Comparison of ENCODE assay signal across 8 mouse cellular contexts in genomic region chr5:115490638-115491000, GRCm38 (mm10). TPM values are rescaled to one million over a fixed set of nuclear protein-coding genes. Genes with fewer than 3 reads are reported as not detected.
DNase-seq lines count a peak whose midpoint lies in the region; ATAC-seq lines count a peak whose summit lies in the region.

No protein-coding gene starts in this region.

- no peaks in the 10 kb centered on the region for H3K36me3 ChIP-seq in heart, embryonic 16.5 days (ENCODE audit: control insufficient read depth, insufficient read depth)
- H3K36me3 ChIP-seq in hindbrain, embryonic 15.5 days: no peaks in the 10 kb centered on the region
- H3K36me3 ChIP-seq in midbrain, embryonic 13.5 days: no peaks in the 10 kb centered on the region

- peak overlapping the region; percentile 22 for H3K4me3 ChIP-seq in heart, embryonic 16.5 days (ENCODE audit: low read length)
- H3K4me3 ChIP-seq in hindbrain, embryonic 15.5 days: peak overlapping the region; percentile 44; the same call in 1 of the 2 replicates
- H3K4me3 ChIP-seq in midbrain, embryonic 13.5 days (replicated peaks): peak overlapping the region; percentile 13; the same call in 1 of the 2 replicates

- no peaks in the 10 kb centered on the region for H3K27me3 ChIP-seq in heart, embryonic 16.5 days (ENCODE audit: control insufficient read depth, insufficient read depth, low read length)
- H3K27me3 ChIP-seq in hindbrain, embryonic 15.5 days: no peaks in the 10 kb centered on the region
- H3K27me3 ChIP-seq in midbrain, embryonic 13.5 days: no peaks in the 10 kb centered on the region

- DNase-seq in heart, postnatal 10 days: no peak
- peak; percentile 85 for DNase-seq in ZHBTc4 (ENCODE audit: low read depth, low spot score)
- no peak for DNase-seq in frontal cortex, postnatal 25 days (ENCODE audit: low spot score in 2 of 2)
- no peak for DNase-seq in ovary, postnatal 10 days (ENCODE audit: low spot score)
- no peak for DNase-seq in left cerebral cortex, postnatal 36 days (ENCODE audit: low spot score in 2 of 2)

- intact Hi-C loops in heart, postnatal 10 days (cut with DNase I): no loop called here
- intact Hi-C loops in left cerebral cortex, postnatal 36 days (cut with DNase I): no loop called here

- peak overlapping the region; percentile 34; the same call in 1 of the 2 replicates for H3K9ac ChIP-seq in heart, embryonic 16.5 days (ENCODE audit: low read length)
- 0 out of 2 replicates have a peak overlapping the region, but pooled peaks have one; percentile 20 for H3K9ac ChIP-seq in hindbrain, embryonic 15.5 days
- H3K9ac ChIP-seq in midbrain, embryonic 13.5 days (replicated peaks): no peak overlapping the region

- no peak for ATAC-seq in heart, embryonic 16.5 days (replicated peaks; ENCODE audit: extremely low read depth, insufficient read depth, low FRiP score)
- ATAC-seq in hindbrain, embryonic 15.5 days (ENCODE audit: low FRiP score, low read depth): no peak
- peak; percentile 21; the same call in 1 of the 2 replicates for ATAC-seq in midbrain, embryonic 13.5 days

- peak overlapping the region; percentile 82 for H3K4me2 ChIP-seq in heart, embryonic 16.5 days (ENCODE audit: low read depth, low read length)
- peak overlapping the region; percentile 74 for H3K4me2 ChIP-seq in hindbrain, embryonic 15.5 days
- peak overlapping the region; percentile 39 for H3K4me2 ChIP-seq in midbrain, embryonic 13.5 days (replicated peaks)

- no peaks in the 10 kb centered on the region for H3K9me3 ChIP-seq in heart, embryonic 16.5 days (replicated peaks; ENCODE audit: control insufficient read depth, low read length)
- H3K9me3 ChIP-seq in hindbrain, embryonic 15.5 days: no peaks in the 10 kb centered on the region
- no peaks in the 10 kb centered on the region for H3K9me3 ChIP-seq in midbrain, embryonic 13.5 days

- WGBS in heart, embryonic 16.5 days: 14% methylated on average over 8 of the region's 8 CpGs
- WGBS in hindbrain, embryonic 15.5 days: 10% methylated on average over 8 of the region's 8 CpGs
- WGBS in midbrain, embryonic 13.5 days: 12% methylated on average over 8 of the region's 8 CpGs

- peak overlapping the region; percentile 77 for H3K27ac ChIP-seq in heart, embryonic 16.5 days (ENCODE audit: low read length)
- H3K27ac ChIP-seq in hindbrain, embryonic 15.5 days (replicated peaks): peak overlapping the region; percentile 100
- H3K27ac ChIP-seq in midbrain, embryonic 13.5 days: peak overlapping the region; percentile 74

- H3K4me1 ChIP-seq in heart, embryonic 16.5 days (ENCODE audit: control insufficient read depth, insufficient read depth, low read length): peaks cover 28% of the 10 kb centered on the region
- H3K4me1 ChIP-seq in hindbrain, embryonic 15.5 days (replicated peaks): peaks cover 25% of the 10 kb centered on the region
- peaks cover 25% of the 10 kb centered on the region for H3K4me1 ChIP-seq in midbrain, embryonic 13.5 days (replicated peaks)

RNA-seq across cellular contexts. Expression of gene Sirt4, which starts 6.1 kb away (rescaled TPM):
- 18.7 and 24.0 TPM in 2 replicates for polyA plus RNA-seq in heart, embryonic 16.5 days (2015; fragmentation: Nextera tagmentation; extraction: Ambion mirVana)
- total RNA-seq in heart, postnatal 10 days (2021): 10 to 100 TPM; 14.3 to 20.2 TPM
- polyA plus RNA-seq in hindbrain, embryonic 15.5 days (2015; fragmentation: Nextera tagmentation; extraction: Ambion mirVana): 27.3 and 32.2 TPM in 2 replicates
- 26.1 and 28.7 TPM in 2 replicates for polyA plus RNA-seq in midbrain, embryonic 13.5 days (2015; fragmentation: Nextera tagmentation; extraction: Ambion mirVana)
- 10 to 100 TPM; 19.7 to 51.7 TPM for total RNA-seq in left cerebral cortex, postnatal 36 days (2021)

RNA-seq across cellular contexts. Expression of gene Pxn, which starts 15.9 kb away (rescaled TPM):
- polyA plus RNA-seq in heart, embryonic 16.5 days (2015; fragmentation: Nextera tagmentation; extraction: Ambion mirVana): 39.1 and 40.6 TPM in 2 replicates
- 10 to 100 TPM; 58.9 to 64.7 TPM for total RNA-seq in heart, postnatal 10 days (2021)
- polyA plus RNA-seq in hindbrain, embryonic 15.5 days (2015; fragmentation: Nextera tagmentation; extraction: Ambion mirVana): 22.0 and 24.3 TPM in 2 replicates
- 16.2 and 18.3 TPM in 2 replicates for polyA plus RNA-seq in midbrain, embryonic 13.5 days (2015; fragmentation: Nextera tagmentation; extraction: Ambion mirVana)
- 10 to 100 TPM; 15.1 to 24.7 TPM for total RNA-seq in left cerebral cortex, postnatal 36 days (2021)

RNA-seq across cellular contexts. Expression of gene Pla2g1b, which starts 24.6 kb away (rescaled TPM):
- polyA plus RNA-seq in heart, embryonic 16.5 days (2015; fragmentation: Nextera tagmentation; extraction: Ambion mirVana): 0.46 and 0.92 TPM in 2 replicates
- total RNA-seq in heart, postnatal 10 days (2021): not detected
- 0.54 TPM in 1 of 2 replicates, not detected in the other for polyA plus RNA-seq in hindbrain, embryonic 15.5 days (2015; fragmentation: Nextera tagmentation; extraction: Ambion mirVana)
- polyA plus RNA-seq in midbrain, embryonic 13.5 days (2015; fragmentation: Nextera tagmentation; extraction: Ambion mirVana): not detected in 2 replicates
- total RNA-seq in left cerebral cortex, postnatal 36 days (2021): not detected
